Mouse (Mus musculus): Measurements from ENCODE around the gene Lztr1. TPM values are rescaled to one million over a fixed set of nuclear protein-coding genes. Genes with fewer than 3 reads are reported as not detected.

Gene Lztr1
- polyA plus RNA-seq, 1 experiment from 2014 or later, result 113 TPM

- Histone ChIP-seq H3K36me3 (ENCODE audit: control insufficient read depth, insufficient read depth, low read length) (no peaks in the 10 kb centered on the region), H3K4me1 (ENCODE audit: control insufficient read depth, insufficient read depth, low read length) (peaks cover 5% of the 10 kb centered on the region; the same call in 1 of the 2 replicates), H3K27ac (ENCODE audit: low read depth, low read length) (no peak overlapping the region), H3K4me2 (ENCODE audit: low read depth, low read length) (no peak overlapping the region), H3K9me3 (ENCODE audit: control insufficient read depth, low read length) (no peaks in the 10 kb centered on the region), H3K27me3 (ENCODE audit: control insufficient read depth, insufficient read depth, low read length) (no peaks in the 10 kb centered on the region), H3K4me3 (ENCODE audit: low read depth, low read length) (no peak overlapping the region), H3K9ac (replicated peaks; ENCODE audit: low read depth, low read length) (no peak overlapping the region)
- WGBS, result 73% methylated on average over 9 of the region's 9 CpGs
- ATAC-seq (ENCODE audit: low read depth), result no peak
Observed at GRCm38 (mm10) chr16:17559396-17560027, 51.0 kb downstream of the Lztr1 start.

GRCm38 (mm10) chr16:17561128-17561750 is 52.8 kb downstream of the Lztr1 start, which contains the start of gene Lrrc74b:
Gene Lrrc74b, minus strand, starts transcription at chr16:17561247.
- 2% methylated on average over 22 of the region's 22 CpGs for WGBS
- peaks cover 5% of the 10 kb centered on the region; the same call in 1 of the 2 replicates for H3K4me1 ChIP-seq (ENCODE audit: control insufficient read depth, insufficient read depth, low read length)
- no peak within 1 kb of the TSS; the same call in 1 of the 2 replicates for H3K4me3 ChIP-seq (ENCODE audit: low read depth, low read length)
- peak within 1 kb of the TSS; percentile 38 for H3K4me2 ChIP-seq (ENCODE audit: low read depth, low read length)
- 0 out of 2 replicates have a peak within 1 kb of the TSS, but pooled peaks have one; percentile 16 for H3K9ac ChIP-seq (replicated peaks; ENCODE audit: low read depth, low read length)
- peak; percentile 74; the same call in 1 of the 2 replicates for ATAC-seq (ENCODE audit: low read depth)
- H3K36me3 ChIP-seq (ENCODE audit: control insufficient read depth, insufficient read depth, low read length), result no peaks in the 10 kb centered on the region
- no peaks in the 10 kb centered on the region for H3K9me3 ChIP-seq (ENCODE audit: control insufficient read depth, low read length)
- H3K27me3 ChIP-seq (ENCODE audit: control insufficient read depth, insufficient read depth, low read length), result no peaks in the 10 kb centered on the region
- peak within 1 kb of the TSS; percentile 52 for H3K27ac ChIP-seq (ENCODE audit: low read depth, low read length)

- ATAC-seq (ENCODE audit: low read depth), result peak; percentile 52; the same call in 1 of the 2 replicates
- H3K9me3 ChIP-seq (ENCODE audit: control insufficient read depth, low read length), result no peaks in the 10 kb centered on the region
- 2% methylated on average over 10 of the region's 10 CpGs for WGBS
- no peaks in the 10 kb centered on the region for H3K36me3 ChIP-seq (ENCODE audit: control insufficient read depth, insufficient read depth, low read length)
- peak within 1 kb of the TSS; percentile 52 for H3K27ac ChIP-seq (ENCODE audit: low read depth, low read length)
- peak within 1 kb of the TSS; percentile 38 for H3K4me2 ChIP-seq (ENCODE audit: low read depth, low read length)
- 0 out of 2 replicates have a peak within 1 kb of the TSS, but pooled peaks have one; percentile 16 for H3K9ac ChIP-seq (replicated peaks; ENCODE audit: low read depth, low read length)
- no peaks in the 10 kb centered on the region for H3K27me3 ChIP-seq (ENCODE audit: control insufficient read depth, insufficient read depth, low read length)
- peaks cover 5% of the 10 kb centered on the region; the same call in 1 of the 2 replicates for H3K4me1 ChIP-seq (ENCODE audit: control insufficient read depth, insufficient read depth, low read length)
- H3K4me3 ChIP-seq (ENCODE audit: low read depth, low read length), result no peak within 1 kb of the TSS; the same call in 1 of the 2 replicates
Observed at GRCm38 (mm10) chr16:17561751-17562208, 53.3 kb downstream of the Lztr1 start, which contains the start of gene P2rx6. Gene P2rx6, plus strand, starts transcription at chr16:17561885.

- H3K9ac ChIP-seq (replicated peaks; ENCODE audit: low read depth, low read length), result no peak overlapping the region
- ATAC-seq (ENCODE audit: low read depth), result no peak
- H3K9me3 ChIP-seq (ENCODE audit: control insufficient read depth, low read length), result no peaks in the 10 kb centered on the region
- peaks cover 5% of the 10 kb centered on the region; the same call in 1 of the 2 replicates for H3K4me1 ChIP-seq (ENCODE audit: control insufficient read depth, insufficient read depth, low read length)
- H3K27ac ChIP-seq (ENCODE audit: low read depth, low read length), result no peak overlapping the region
- 37% methylated on average over 1 of the region's 1 CpGs for WGBS
- H3K4me2 ChIP-seq (ENCODE audit: low read depth, low read length), result no peak overlapping the region
- no peaks in the 10 kb centered on the region for H3K27me3 ChIP-seq (ENCODE audit: control insufficient read depth, insufficient read depth, low read length)
- H3K36me3 ChIP-seq (ENCODE audit: control insufficient read depth, insufficient read depth, low read length), result no peaks in the 10 kb centered on the region
- no peak overlapping the region for H3K4me3 ChIP-seq (ENCODE audit: low read depth, low read length)
Observed at GRCm38 (mm10) chr16:17563580-17563979, 55.1 kb downstream of the Lztr1 start.

GRCm38 (mm10) chr16:17564221-17564620 is 55.7 kb downstream of the Lztr1 start:
- ATAC-seq (ENCODE audit: low read depth), result no peak
- Histone ChIP-seq H3K4me1 (ENCODE audit: control insufficient read depth, insufficient read depth, low read length) (peaks cover 5% of the 10 kb centered on the region; the same call in 1 of the 2 replicates), H3K9ac (replicated peaks; ENCODE audit: low read depth, low read length) (no peak overlapping the region), H3K9me3 (ENCODE audit: control insufficient read depth, low read length) (no peaks in the 10 kb centered on the region), H3K27ac (ENCODE audit: low read depth, low read length) (no peak overlapping the region), H3K4me2 (ENCODE audit: low read depth, low read length) (no peak overlapping the region), H3K36me3 (ENCODE audit: control insufficient read depth, insufficient read depth, low read length) (no peaks in the 10 kb centered on the region), H3K27me3 (ENCODE audit: control insufficient read depth, insufficient read depth, low read length) (no peaks in the 10 kb centered on the region), H3K4me3 (ENCODE audit: low read depth, low read length) (no peak overlapping the region)
- WGBS, result 76% methylated on average over 2 of the region's 2 CpGs

- H3K9me3 ChIP-seq (ENCODE audit: control insufficient read depth, low read length), result no peaks in the 10 kb centered on the region
- H3K4me3 ChIP-seq (ENCODE audit: low read depth, low read length), result no peak overlapping the region
- no peak for ATAC-seq (ENCODE audit: low read depth)
- no peaks in the 10 kb centered on the region for H3K36me3 ChIP-seq (ENCODE audit: control insufficient read depth, insufficient read depth, low read length)
- H3K4me1 ChIP-seq (ENCODE audit: control insufficient read depth, insufficient read depth, low read length), result peaks cover 5% of the 10 kb centered on the region; the same call in 1 of the 2 replicates
- H3K4me2 ChIP-seq (ENCODE audit: low read depth, low read length), result no peak overlapping the region
- WGBS, result 80% methylated on average over 3 of the region's 3 CpGs
- no peaks in the 10 kb centered on the region for H3K27me3 ChIP-seq (ENCODE audit: control insufficient read depth, insufficient read depth, low read length)
- no peak overlapping the region for H3K27ac ChIP-seq (ENCODE audit: low read depth, low read length)
- H3K9ac ChIP-seq (replicated peaks; ENCODE audit: low read depth, low read length), result no peak overlapping the region
Observed at GRCm38 (mm10) chr16:17564771-17565170, 56.3 kb downstream of the Lztr1 start.

GRCm38 (mm10) chr16:17566186-17566585 is 57.7 kb downstream of the Lztr1 start:
- Histone ChIP-seq H3K27ac (ENCODE audit: low read depth, low read length) (no peak overlapping the region), H3K4me1 (ENCODE audit: control insufficient read depth, insufficient read depth, low read length) (peaks cover 5% of the 10 kb centered on the region; the same call in 1 of the 2 replicates), H3K4me2 (ENCODE audit: low read depth, low read length) (no peak overlapping the region), H3K36me3 (ENCODE audit: control insufficient read depth, insufficient read depth, low read length) (no peaks in the 10 kb centered on the region), H3K9me3 (ENCODE audit: control insufficient read depth, low read length) (no peaks in the 10 kb centered on the region), H3K9ac (replicated peaks; ENCODE audit: low read depth, low read length) (no peak overlapping the region), H3K4me3 (ENCODE audit: low read depth, low read length) (no peak overlapping the region), H3K27me3 (ENCODE audit: control insufficient read depth, insufficient read depth, low read length) (no peaks in the 10 kb centered on the region)
- no peak for ATAC-seq (ENCODE audit: low read depth)
- 32% methylated on average over 4 of the region's 4 CpGs for WGBS

Measured in neural tube, embryonic 14.5 days (tissue).